Mouse (Mus musculus) liver, adult 2 months (tissue): Measurements from ENCODE around the gene Pgm3. TPM values are rescaled to one million over a fixed set of nuclear protein-coding genes. Genes with fewer than 3 reads are reported as not detected.

Experiments
- DNase-seq: peaks from one replicate; pipeline ENCODE4 v3.0.0-alpha.2; 2011; ENCODE audit warnings: low read depth, low spot score; ENCODE audit errors: extremely low read depth
- H3K27ac ChIP-seq: fragments of 200-500 bp; replicated peaks from 2 replicates; pipeline ENCODE4 v1.5.1; 2012; ENCODE audit warnings: low read depth, mild to moderate bottlenecking, control low read depth, inconsistent platforms, low read length; ENCODE audit not compliant: insufficient read depth
- H3K27me3 ChIP-seq: fragments of 200-500 bp; 2 replicates; pipeline ENCODE4 v1.6.1; 2012; ENCODE audit warnings: mild to moderate bottlenecking, moderate library complexity, low read length, inconsistent platforms; ENCODE audit not compliant: control insufficient read depth, insufficient read depth
- H3K36me3 ChIP-seq: fragments of 200-500 bp; 2 replicates; pipeline ENCODE4 v1.6.1; 2012; ENCODE audit warnings: low read length, inconsistent platforms; ENCODE audit not compliant: control insufficient read depth, insufficient read depth
- H3K4me1 ChIP-seq: fragments of 200-500 bp; 2 replicates; pipeline ENCODE4 v1.6.1; 2011; ENCODE audit warnings: low read length; ENCODE audit not compliant: control insufficient read depth, insufficient read depth
- H3K4me3 ChIP-seq: fragments of 200-500 bp; 2 replicates; pipeline ENCODE4 v1.5.1; 2011; ENCODE audit warnings: low read depth, mild to moderate bottlenecking, control low read depth, low read length, moderate library complexity; ENCODE audit not compliant: insufficient read depth
- H3K79me2 ChIP-seq: fragments of 200-500 bp; 2 replicates; pipeline ENCODE4 v1.6.1; 2012; ENCODE audit warnings: inconsistent platforms, mild to moderate bottlenecking, low read length, moderate library complexity; ENCODE audit not compliant: control insufficient read depth, insufficient read depth
- H3K9ac ChIP-seq: fragments of 200-500 bp; 2 replicates; pipeline ENCODE4 v1.6.1; 2012; ENCODE audit warnings: low read depth, mild to moderate bottlenecking, control low read depth, inconsistent platforms, low read length
- CTCF ChIP-seq: fragments of 200-500 bp; IDR thresholded peaks from 2 replicates; pipeline ENCODE4 v1.5.1; 2011; ENCODE audit warnings: low read depth, low read length, control low read depth
- POLR2A ChIP-seq: fragments of 200-500 bp; IDR thresholded peaks from 2 replicates; pipeline ENCODE4 v1.6.1; 2011; ENCODE audit warnings: low read length, control low read depth; ENCODE audit not compliant: insufficient read depth; ENCODE audit errors: extremely low read depth
- WGBS: fragments of 180-500 bp; shearing (Covaris S2); methylation state at CpG from one replicate; pipeline ENCODE4 v1.1.7; 2018; 5-methylcytosine and 5-hydroxymethylcytosine counted together
- polyA plus RNA-seq: library from polyadenylated mRNA; depleted of rRNA; stranded (reverse); fragments of >200 nt; gene quantifications from 2 replicates; pipeline ENCODE4 v1.2.3, GENCODE M21; 2012
- total RNA-seq: library from RNA; depleted of rRNA; stranded (reverse); fragments of >200 nt; gene quantifications from 2 replicates; pipeline ENCODE4 v1.2.3, GENCODE M21; 2014

Gene Pgm3
- total and polyA plus RNA-seq, 2 experiments, result 3.7 to 16.5 TPM

- Histone ChIP-seq H3K27ac (no peak overlapping the region), H3K36me3 (peaks cover 42% of the 10 kb centered on the region), H3K79me2 (no peaks in the 10 kb centered on the region), H3K9ac (peak overlapping the region; percentile 34; the same call in 1 of the 2 replicates), H3K4me1 (peaks cover 10% of the 10 kb centered on the region; the same call in 1 of the 2 replicates), H3K4me3 (peak overlapping the region; percentile 74; the same call in 1 of the 2 replicates), H3K27me3 (no peaks in the 10 kb centered on the region)
- WGBS, result 2% methylated on average over 8 of the region's 8 CpGs
- TF ChIP-seq CTCF (no peak), POLR2A (no peak)
- no peak for DNase-seq
These were observed 696 bp downstream of the Pgm3 start for GRCm38 (mm10) chr9:86570946-86571345.

- WGBS, result 37% methylated on average over 10 of the region's 10 CpGs
- Histone ChIP-seq H3K36me3 (peaks cover 45% of the 10 kb centered on the region), H3K4me1 (peaks cover 10% of the 10 kb centered on the region; the same call in 1 of the 2 replicates), H3K4me3 (no peak overlapping the region), H3K79me2 (no peaks in the 10 kb centered on the region), H3K9ac (no peak overlapping the region), H3K27ac (peak overlapping the region; percentile 43), H3K27me3 (no peaks in the 10 kb centered on the region)
- DNase-seq, result no peak
- TF ChIP-seq POLR2A, result no peak
- no peak for TF ChIP-seq CTCF
These were observed 1.3 kb downstream of the Pgm3 start for GRCm38 (mm10) chr9:86570261-86570890.

GRCm38 (mm10) chr9:86569314-86569910 is 2.2 kb downstream of the Pgm3 start:
- no peak overlapping the region for H3K9ac ChIP-seq
- DNase-seq, result peak; percentile 78

GRCm38 (mm10) chr9:86560543-86560942 is 11.1 kb downstream of the Pgm3 start:
- Histone ChIP-seq H3K36me3 (peaks cover 74% of the 10 kb centered on the region), H3K9ac (no peak overlapping the region), H3K79me2 (no peaks in the 10 kb centered on the region), H3K27ac (no peak overlapping the region), H3K4me3 (no peak overlapping the region), H3K27me3 (no peaks in the 10 kb centered on the region), H3K4me1 (no peaks in the 10 kb centered on the region)
- no peak for DNase-seq
- TF ChIP-seq POLR2A (no peak), CTCF (no peak)
- WGBS, result 59% methylated on average over 3 of the region's 3 CpGs

More at GRCm38 (mm10) chr9:86569314-86569910, 2.2 kb downstream of the Pgm3 start:
- 28% methylated on average over 3 of the region's 3 CpGs for WGBS
- H3K4me1 ChIP-seq, result peaks cover 10% of the 10 kb centered on the region; the same call in 1 of the 2 replicates
- H3K4me3 ChIP-seq, result no peak overlapping the region
- H3K27ac ChIP-seq, result no peak overlapping the region
- no peaks in the 10 kb centered on the region for H3K27me3 ChIP-seq
- peaks cover 49% of the 10 kb centered on the region for H3K36me3 ChIP-seq
- no peaks in the 10 kb centered on the region for H3K79me2 ChIP-seq
- TF ChIP-seq POLR2A (no peak), CTCF (no peak)

GRCm38 (mm10) chr9:86554641-86555040 is 17.0 kb downstream of the Pgm3 start:
- DNase-seq, result no peak
- no peaks in the 10 kb centered on the region for H3K79me2 ChIP-seq
- H3K4me3 ChIP-seq, result no peak overlapping the region
- no peak overlapping the region for H3K27ac ChIP-seq
- WGBS, result 94% methylated on average over 4 of the region's 4 CpGs
- H3K27me3 ChIP-seq, result no peaks in the 10 kb centered on the region
- H3K9ac ChIP-seq, result no peak overlapping the region
- peaks cover 76% of the 10 kb centered on the region for H3K36me3 ChIP-seq
- TF ChIP-seq POLR2A, result no peak
- no peak for TF ChIP-seq CTCF
- no peaks in the 10 kb centered on the region for H3K4me1 ChIP-seq

GRCm38 (mm10) chr9:86553886-86554285 is 17.8 kb downstream of the Pgm3 start:
- no peak overlapping the region for H3K9ac ChIP-seq
- H3K4me1 ChIP-seq, result no peaks in the 10 kb centered on the region
- WGBS, result 78% methylated on average over 9 of the region's 9 CpGs
- no peaks in the 10 kb centered on the region for H3K27me3 ChIP-seq
- TF ChIP-seq POLR2A, result no peak
- TF ChIP-seq CTCF, result no peak
- no peak overlapping the region for H3K4me3 ChIP-seq
- no peak for DNase-seq
- H3K36me3 ChIP-seq, result peaks cover 71% of the 10 kb centered on the region
- H3K27ac ChIP-seq, result no peak overlapping the region
- H3K79me2 ChIP-seq, result no peaks in the 10 kb centered on the region
